Mouse (Mus musculus) kidney, embryonic 14.5 days (tissue): Measurements from ENCODE around the gene Scnm1. TPM values are rescaled to one million over a fixed set of nuclear protein-coding genes. Genes with fewer than 3 reads are reported as not detected.
A peak's percentile ranks its signal among the peaks of the same experiment; 100 is the strongest.

Experiments used
- ATAC-seq: fragments of 200-750 bp; cut with Nextera tagmentation; 2 replicates; pipeline ENCODE4 v1.8.0; 2017; ENCODE audit warnings: moderate number of reproducible peaks, mild to moderate bottlenecking, moderate TSS enrichment, moderate library complexity; ENCODE audit not compliant: low FRiP score, low TSS enrichment
- H3K27ac ChIP-seq: fragments of 300-500 bp; sonication (generic); 2 replicates; pipeline ENCODE4 v1.5.1; 2014; ENCODE audit warnings: low read depth, mild to moderate bottlenecking, low read length, moderate library complexity, mixed read lengths
- H3K27me3 ChIP-seq: fragments of 300-500 bp; sonication (generic); 2 replicates; pipeline ENCODE4 v1.6.1; 2014; ENCODE audit warnings: mild to moderate bottlenecking, low read length; ENCODE audit not compliant: control insufficient read depth, insufficient read depth
- H3K36me3 ChIP-seq: fragments of 300-500 bp; sonication (generic); 2 replicates; pipeline ENCODE4 v1.6.1; 2014; ENCODE audit warnings: low read length, mixed read lengths; ENCODE audit not compliant: control insufficient read depth, insufficient read depth
- H3K4me1 ChIP-seq: fragments of 300-500 bp; sonication (generic); 2 replicates; pipeline ENCODE4 v1.6.1; 2014; ENCODE audit warnings: low read length, mixed read lengths; ENCODE audit not compliant: control insufficient read depth, insufficient read depth
- H3K4me2 ChIP-seq: fragments of 300-500 bp; sonication (generic); replicated peaks from 2 replicates; pipeline ENCODE4 v1.6.1; 2014; ENCODE audit warnings: low read depth, mild to moderate bottlenecking, low read length
- H3K4me3 ChIP-seq: fragments of 300-500 bp; sonication (generic); 2 replicates; pipeline ENCODE4 v1.5.1; 2014; ENCODE audit warnings: mild to moderate bottlenecking, low read length
- H3K9ac ChIP-seq: fragments of 300-500 bp; sonication (generic); 2 replicates; pipeline ENCODE4 v1.6.1; 2014; ENCODE audit warnings: low read depth, mild to moderate bottlenecking, low read length, moderate library complexity
- H3K9me3 ChIP-seq: fragments of 300-500 bp; sonication (generic); 2 replicates; pipeline ENCODE4 v1.6.1; 2016; ENCODE audit warnings: low read length; ENCODE audit not compliant: control insufficient read depth
- WGBS: fragments of 180-500 bp; shearing (Covaris S2); extraction: QIAGEN DNeasy Blood & Tissue Kit; methylation state at CpG from one replicate; pipeline ENCODE4 v1.1.7; 2014; 5-methylcytosine and 5-hydroxymethylcytosine counted together
- polyA plus RNA-seq: library from polyadenylated mRNA; unstranded; fragments of >200 nt; fragmentation: Nextera tagmentation; extraction: Ambion mirVana; gene quantifications from 2 replicates; pipeline ENCODE4 v1.2.1, GENCODE M21; 2014

The Scnm1 gene
- polyA plus RNA-seq, 1 experiment from 2014 or later = 69.6 TPM

GRCm38 (mm10) chr3:95172526-95173255 is 38.9 kb upstream of the Scnm1 start:
- 16% methylated on average over 56 of the region's 84 CpGs for WGBS
- Histone ChIP-seq H3K4me1 (peaks cover 11% of the 10 kb centered on the region; the same call in 1 of the 2 replicates), H3K9ac (peak overlapping the region; percentile 18; the same call in 1 of the 2 replicates), H3K4me2 (peak overlapping the region; percentile 60), H3K27me3 (peaks cover 29% of the 10 kb centered on the region), H3K9me3 (no peaks in the 10 kb centered on the region), H3K4me3 (peak overlapping the region; percentile 41), H3K36me3 (peaks cover 33% of the 10 kb centered on the region), H3K27ac (no peak overlapping the region)
- ATAC-seq = no peak; the same call in 1 of the 2 replicates

GRCm38 (mm10) chr3:95171105-95171504 is 37.3 kb upstream of the Scnm1 start:
- peaks cover 38% of the 10 kb centered on the region for H3K36me3 ChIP-seq
- no peak for ATAC-seq

GRCm38 (mm10) chr3:95169996-95170395 is 36.2 kb upstream of the Scnm1 start:
- H3K4me2 ChIP-seq = no peak overlapping the region
- H3K9ac ChIP-seq = no peak overlapping the region
- no peak for ATAC-seq
- peaks cover 29% of the 10 kb centered on the region for H3K27me3 ChIP-seq
- H3K4me1 ChIP-seq = peaks cover 11% of the 10 kb centered on the region; the same call in 1 of the 2 replicates
- H3K36me3 ChIP-seq = peaks cover 40% of the 10 kb centered on the region
- WGBS = 89% methylated on average over 10 of the region's 10 CpGs
- no peak overlapping the region for H3K27ac ChIP-seq
- no peaks in the 10 kb centered on the region for H3K9me3 ChIP-seq
- H3K4me3 ChIP-seq = no peak overlapping the region

More at GRCm38 (mm10) chr3:95171105-95171504, 37.3 kb upstream of the Scnm1 start:
- peaks cover 11% of the 10 kb centered on the region; the same call in 1 of the 2 replicates for H3K4me1 ChIP-seq
- WGBS = 62% methylated on average over 6 of the region's 6 CpGs
- H3K9ac ChIP-seq = no peak overlapping the region
- no peak overlapping the region for H3K4me3 ChIP-seq
- H3K27me3 ChIP-seq = peaks cover 29% of the 10 kb centered on the region
- no peak overlapping the region for H3K4me2 ChIP-seq
- H3K9me3 ChIP-seq = no peaks in the 10 kb centered on the region
- no peak overlapping the region for H3K27ac ChIP-seq

- H3K4me2 ChIP-seq = no peak overlapping the region
- 0 out of 2 replicates have a peak, but pooled peaks cover 3% of the 10 kb centered on the region for H3K27me3 ChIP-seq
- WGBS = 85% methylated on average over 5 of the region's 5 CpGs
- no peak overlapping the region for H3K27ac ChIP-seq
- H3K4me3 ChIP-seq = no peak overlapping the region
- H3K4me1 ChIP-seq = peaks cover 16% of the 10 kb centered on the region; the same call in 1 of the 2 replicates
- H3K9me3 ChIP-seq = no peaks in the 10 kb centered on the region
- no peak overlapping the region for H3K9ac ChIP-seq
- ATAC-seq = no peak
- peaks cover 23% of the 10 kb centered on the region for H3K36me3 ChIP-seq
Measured at GRCm38 (mm10) chr3:95164840-95165239, 31.0 kb upstream of the Scnm1 start.

GRCm38 (mm10) chr3:95164256-95164550 is 30.4 kb upstream of the Scnm1 start:
- 0 out of 2 replicates have a peak, but pooled peaks cover 3% of the 10 kb centered on the region for H3K27me3 ChIP-seq
- no peak overlapping the region for H3K4me3 ChIP-seq
- H3K9ac ChIP-seq = no peak overlapping the region
- H3K36me3 ChIP-seq = peaks cover 17% of the 10 kb centered on the region; the same call in 1 of the 2 replicates
- 74% methylated on average over 4 of the region's 5 CpGs for WGBS
- H3K27ac ChIP-seq = no peak overlapping the region
- no peaks in the 10 kb centered on the region for H3K9me3 ChIP-seq
- no peak for ATAC-seq
- peaks cover 16% of the 10 kb centered on the region; the same call in 1 of the 2 replicates for H3K4me1 ChIP-seq
- H3K4me2 ChIP-seq = no peak overlapping the region

GRCm38 (mm10) chr3:95163419-95164255 is 29.8 kb upstream of the Scnm1 start:
- no peak for ATAC-seq
- H3K4me1 ChIP-seq = peaks cover 16% of the 10 kb centered on the region; the same call in 1 of the 2 replicates
- H3K4me2 ChIP-seq = no peak overlapping the region
- H3K9me3 ChIP-seq = no peaks in the 10 kb centered on the region
- no peak overlapping the region for H3K9ac ChIP-seq
- H3K27ac ChIP-seq = no peak overlapping the region
- no peak overlapping the region for H3K4me3 ChIP-seq
- WGBS = 67% methylated on average over 11 of the region's 11 CpGs
- 0 out of 2 replicates have a peak, but pooled peaks cover 3% of the 10 kb centered on the region for H3K27me3 ChIP-seq
- peaks cover 11% of the 10 kb centered on the region; the same call in 1 of the 2 replicates for H3K36me3 ChIP-seq

GRCm38 (mm10) chr3:95162345-95162628 is 28.5 kb upstream of the Scnm1 start:
- peaks cover 16% of the 10 kb centered on the region; the same call in 1 of the 2 replicates for H3K4me1 ChIP-seq
- no peak overlapping the region for H3K9ac ChIP-seq
- peaks cover 10% of the 10 kb centered on the region; the same call in 1 of the 2 replicates for H3K36me3 ChIP-seq
- H3K27ac ChIP-seq = no peak overlapping the region
- 51% methylated on average over 2 of the region's 2 CpGs for WGBS
- peak overlapping the region; percentile 76; the same call in 1 of the 2 replicates for H3K4me3 ChIP-seq
- H3K9me3 ChIP-seq = no peaks in the 10 kb centered on the region
- 0 out of 2 replicates have a peak, but pooled peaks cover 3% of the 10 kb centered on the region for H3K27me3 ChIP-seq
- 0 out of 2 replicates have a peak overlapping the region, but pooled peaks have one; percentile 90 for H3K4me2 ChIP-seq
- no peak for ATAC-seq

GRCm38 (mm10) chr3:95161618-95162344 is 28.0 kb upstream of the Scnm1 start:
- H3K4me2 ChIP-seq = peak overlapping the region; percentile 90
- 0 out of 2 replicates have a peak, but pooled peaks cover 3% of the 10 kb centered on the region for H3K27me3 ChIP-seq
- H3K4me1 ChIP-seq = peaks cover 16% of the 10 kb centered on the region; the same call in 1 of the 2 replicates
- H3K27ac ChIP-seq = no peak overlapping the region
- peak overlapping the region; percentile 72 for H3K9ac ChIP-seq
- 8% methylated on average over 9 of the region's 9 CpGs for WGBS
- ATAC-seq = no peak
- H3K4me3 ChIP-seq = peak overlapping the region; percentile 76
- peaks cover 7% of the 10 kb centered on the region; the same call in 1 of the 2 replicates for H3K36me3 ChIP-seq
- no peaks in the 10 kb centered on the region for H3K9me3 ChIP-seq
